Mouse (Mus musculus) brain, adult 10 weeks (tissue): Measurements from ENCODE around the gene Prdm9. TPM values are rescaled to one million over a fixed set of nuclear protein-coding genes. Genes with fewer than 3 reads are reported as not detected.

Source experiments
- polyA plus RNA-seq: library from polyadenylated mRNA; stranded (reverse); fragments of 350-450 nt; fragmentation: Illumina TruSeq; extraction: RNeasy Lipid Tissue Mini Kit (QIAGEN cat#74804); gene quantifications from one replicate; pipeline ENCODE4 v1.2.3, GENCODE M21; 2015; ENCODE audit warnings: low read depth, low replicate concordance

The Prdm9 gene
- 1.7 TPM for polyA plus RNA-seq

GRCm38 (mm10) chr17:15564014-15564927, at the start of gene Prdm9:
Gene Prdm9, minus strand, starts transcription at chr17:15564354.

GRCm38 (mm10) chr17:15526986-15527810, 37.0 kb downstream of the Prdm9 start, which contains the start of gene Pdcd2:
Gene Pdcd2, minus strand, starts transcription at chr17:15527301.

GRCm38 (mm10) chr17:15499656-15500394, 64.3 kb downstream of the Prdm9 start, which contains the start of the genes Psmb1 and Tbp:
Gene Psmb1, minus strand, starts transcription at chr17:15499751.
Gene Tbp, plus strand, starts transcription at chr17:15499888.

Other genes with a start within 250 kb of the Prdm9 start
- 4.0 TPM for gene Dll1, start 187.5 kb downstream of the Prdm9 start, polyA plus RNA-seq
- gene Fam120b, start 168.2 kb downstream of the Prdm9 start, polyA plus RNA-seq, result 43.8 TPM
- gene Psmb1, start 64.6 kb downstream of the Prdm9 start, polyA plus RNA-seq, result 214 TPM
- gene Tbp, start 64.5 kb downstream of the Prdm9 start, polyA plus RNA-seq, result 34.7 TPM
- 34.5 TPM for gene Pdcd2, start 37.1 kb downstream of the Prdm9 start, polyA plus RNA-seq
- 7.6 TPM for gene Chd1, start 140.6 kb upstream of the Prdm9 start, polyA plus RNA-seq